Comparison of ENCODE assay signal across 9 mouse cellular contexts in genomic region chr14:124669739-124670138, GRCm38 (mm10). TPM values are rescaled to one million over a fixed set of nuclear protein-coding genes. Genes with fewer than 3 reads are reported as not detected.
DNase-seq lines count a peak whose midpoint lies in the region; ATAC-seq lines count a peak whose summit lies in the region.
"Had no signal": no experiment of that assay in that cellular context is flagged by ENCODE, and none has a peak within 500 bp of the region (broad histone marks: within the 10 kb centered on the region; RNA-seq: fewer than 3 reads in every experiment).

No protein-coding gene starts in this region.

- 3% methylated on average over 7 of the region's 7 CpGs for WGBS in forebrain, embryonic 13.5 days

- no peaks in the 10 kb centered on the region for H3K36me3 ChIP-seq in forebrain, embryonic 13.5 days (ENCODE audit: poor library complexity, severe bottlenecking)

- no peaks in the 10 kb centered on the region for H3K27me3 ChIP-seq in forebrain, embryonic 13.5 days

- no peak for DNase-seq in frontal cortex, postnatal 25 days (ENCODE audit: low spot score in 2 of 2)
- peak; percentile 54 for DNase-seq in WW6 (ENCODE audit: low read depth, low spot score)
- DNase-seq in left cerebral cortex, postnatal 10 days (ENCODE audit: extremely low spot score in 1 of 2, low spot score in 2 of 2), result peak; percentile 49 to 62
- peak; percentile 31 to 41 for DNase-seq in right cerebral cortex, adult 2 months (ENCODE audit: low spot score in 2 of 2)
- DNase-seq in thymus, postnatal 36 days, result no peak

- peak overlapping the region; percentile 25 for H3K4me2 ChIP-seq in forebrain, embryonic 13.5 days

- 0 out of 2 replicates have a peak, but pooled peaks have one; percentile 20 for ATAC-seq in frontal cortex, adult (ENCODE audit: low TSS enrichment)
- peak; percentile 92 for ATAC-seq in forebrain, embryonic 13.5 days
- no peak for ATAC-seq in monocyte, adult 5-6 weeks (replicated peaks; ENCODE audit: insufficient number of reproducible peaks, low FRiP score, low TSS enrichment, poor library complexity, severe bottlenecking)

- H3K4me1 ChIP-seq in forebrain, embryonic 13.5 days, result peaks cover 14% of the 10 kb centered on the region

- H3K27ac ChIP-seq in forebrain, embryonic 13.5 days, result no peak overlapping the region

- H3K9me3 ChIP-seq in forebrain, embryonic 13.5 days (replicated peaks), result no peaks in the 10 kb centered on the region

- intact Hi-C loops in left cerebral cortex, postnatal 10 days (cut with DNase I), result loop anchor here (10.0 kb wide), 1 partner anchor 255 kb away; no protein-coding TSS in a partner anchor

- H3K9ac ChIP-seq in forebrain, embryonic 13.5 days, result no peak overlapping the region

- H3K4me3 ChIP-seq in forebrain, embryonic 13.5 days, result no peak overlapping the region

RNA-seq across cellular contexts. Expression of gene Fgf14, which starts 7.2 kb away (rescaled TPM):
- polyA plus RNA-seq in forebrain, embryonic 13.5 days (2015; fragmentation: Nextera tagmentation; extraction: Ambion mirVana), result 13.8 and 18.3 TPM in 2 replicates
- total RNA-seq in left cerebral cortex, postnatal 10 days (2021), result 10 to 100 TPM; 50.3 TPM
- not detected in 3 replicates for total RNA-seq in monocyte, adult 5-6 weeks (2017)
- total RNA-seq: liver, adult 2 months had no signal
- polyA plus RNA-seq: liver, adult 2 months had no signal

Comparison
In these comparisons a context has a peak if more than half of its experiments do, and no peak if none do; other contexts are left out.
1. DNase-seq: peak in WW6 (single experiment), left cerebral cortex, postnatal 10 days (2 of 2) and right cerebral cortex, adult 2 months (2 of 2); none in frontal cortex, postnatal 25 days (0 of 2) and thymus, postnatal 36 days (0 of 2).
2. RNA of gene Fgf14, which starts 7.2 kb away (total RNA-seq): 50.3 TPM in left cerebral cortex, postnatal 10 days; not detected in monocyte, adult 5-6 weeks; every median in the first group is over 10 times any median in the second.